Mouse (Mus musculus) urinary bladder, postnatal 36 days (tissue): ENCODE measurements around the gene B4galt5.

ENCODE experiments used
- DNase-seq, 2 experiments: peaks; one replicate each; pipeline ENCODE4 v3.0.0; 2022; ENCODE audit warnings: low spot score in 2 of 2, mixed read lengths in 1 of 2

The B4galt5 gene

DNA sequence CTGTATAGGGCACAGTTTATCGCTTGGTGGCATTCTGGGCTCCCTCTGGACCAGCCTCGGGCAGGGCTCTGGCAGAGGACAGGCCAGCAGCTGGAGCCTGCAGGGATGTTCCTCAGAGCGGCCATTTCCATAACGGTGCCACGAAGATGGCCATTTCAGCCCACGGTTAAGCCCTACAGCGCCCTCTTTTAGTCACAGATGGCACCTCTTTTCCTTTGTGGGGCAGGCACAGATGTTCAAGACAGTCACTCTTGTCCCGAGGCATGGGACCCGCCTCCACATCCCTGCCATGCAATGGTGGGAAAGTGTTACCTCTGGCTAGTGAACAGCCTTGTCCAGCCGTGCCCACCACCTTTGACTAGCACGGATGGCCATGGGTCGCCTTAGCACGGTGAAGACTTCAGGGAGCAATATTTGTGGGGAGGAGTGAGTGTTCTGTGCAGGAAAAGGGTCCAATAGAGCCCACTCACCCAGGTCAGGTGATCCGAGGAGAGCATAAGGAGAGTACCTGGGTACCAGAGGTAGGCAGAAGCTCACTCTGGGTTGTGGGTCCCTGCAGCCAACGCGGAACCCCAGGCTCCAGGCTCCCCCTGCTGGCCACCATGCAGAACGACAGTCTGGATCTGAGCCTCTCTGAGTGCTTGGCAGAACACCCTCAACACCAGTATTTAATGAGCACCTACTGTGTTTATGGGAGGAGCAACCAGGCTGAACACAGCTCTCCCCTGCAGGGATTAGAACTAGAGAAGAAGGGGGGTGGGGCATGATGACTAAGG, 70.0 kb downstream of the B4galt5 start:
- DNase-seq: peak in 1 of 2 experiments; percentile 59

DNA sequence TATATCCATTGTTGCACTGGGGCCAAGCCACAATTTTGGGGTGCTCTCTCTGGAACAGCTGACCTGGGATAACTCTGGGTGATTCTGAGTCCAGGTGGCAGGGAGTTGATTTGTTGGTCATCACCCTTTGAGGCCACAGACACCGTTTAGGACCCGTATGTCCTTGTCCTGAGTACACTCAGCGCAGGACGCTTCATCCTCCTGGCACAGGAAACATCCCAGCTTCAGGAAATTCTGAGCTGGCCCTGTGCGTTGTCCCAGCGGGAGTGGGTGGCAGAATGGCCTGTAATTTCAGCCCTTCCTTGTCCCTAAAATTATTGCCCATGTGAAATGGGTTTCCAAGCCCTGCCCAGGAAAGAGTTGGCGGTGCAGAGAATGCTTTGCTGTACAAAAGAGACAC, 71.0 kb downstream of the B4galt5 start:
- peak in 1 of 2 experiments; percentile 0 for DNase-seq

DNA sequence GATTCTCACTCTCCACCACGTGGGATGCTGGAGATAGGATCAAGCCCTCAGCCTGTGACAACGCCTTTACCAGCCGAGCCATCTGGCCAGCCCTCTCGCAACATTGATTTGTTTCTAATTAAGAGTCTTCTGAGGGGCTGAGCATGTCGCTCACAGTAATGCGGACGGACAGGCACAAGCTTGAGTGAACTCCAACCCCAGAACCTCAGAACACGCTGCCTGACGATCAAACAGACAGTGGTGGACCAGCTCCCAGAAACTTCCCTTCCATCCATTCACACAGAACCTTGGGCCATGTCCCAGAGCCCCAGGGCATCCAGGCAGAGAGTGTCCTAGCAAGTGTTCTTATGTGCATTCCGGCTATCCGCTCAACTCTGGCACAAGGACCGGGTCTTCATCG, 72.0 kb downstream of the B4galt5 start:
- peak in 1 of 2 experiments; percentile 0 for DNase-seq

DNA sequence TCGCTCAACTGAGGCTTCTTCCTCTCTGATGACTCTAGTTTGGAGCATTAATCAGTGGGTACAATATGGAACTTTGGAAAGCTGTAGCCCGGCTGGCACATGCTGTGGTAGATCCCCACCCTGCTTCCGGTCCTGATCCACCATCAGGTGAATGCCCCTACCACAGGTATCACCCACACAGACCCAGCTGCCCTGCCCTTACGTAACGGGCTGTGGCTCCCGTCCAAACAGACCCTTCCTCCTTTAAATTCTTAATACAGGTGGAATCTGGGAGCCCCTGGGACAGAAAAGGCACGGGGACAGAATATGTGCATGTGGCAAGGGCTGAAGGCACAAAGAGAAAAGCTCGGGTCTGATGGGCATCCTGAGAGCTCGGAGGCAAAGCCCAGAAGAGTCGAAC, 73.1 kb downstream of the B4galt5 start:
- DNase-seq: peak in 1 of 2 experiments; percentile 0

DNA sequence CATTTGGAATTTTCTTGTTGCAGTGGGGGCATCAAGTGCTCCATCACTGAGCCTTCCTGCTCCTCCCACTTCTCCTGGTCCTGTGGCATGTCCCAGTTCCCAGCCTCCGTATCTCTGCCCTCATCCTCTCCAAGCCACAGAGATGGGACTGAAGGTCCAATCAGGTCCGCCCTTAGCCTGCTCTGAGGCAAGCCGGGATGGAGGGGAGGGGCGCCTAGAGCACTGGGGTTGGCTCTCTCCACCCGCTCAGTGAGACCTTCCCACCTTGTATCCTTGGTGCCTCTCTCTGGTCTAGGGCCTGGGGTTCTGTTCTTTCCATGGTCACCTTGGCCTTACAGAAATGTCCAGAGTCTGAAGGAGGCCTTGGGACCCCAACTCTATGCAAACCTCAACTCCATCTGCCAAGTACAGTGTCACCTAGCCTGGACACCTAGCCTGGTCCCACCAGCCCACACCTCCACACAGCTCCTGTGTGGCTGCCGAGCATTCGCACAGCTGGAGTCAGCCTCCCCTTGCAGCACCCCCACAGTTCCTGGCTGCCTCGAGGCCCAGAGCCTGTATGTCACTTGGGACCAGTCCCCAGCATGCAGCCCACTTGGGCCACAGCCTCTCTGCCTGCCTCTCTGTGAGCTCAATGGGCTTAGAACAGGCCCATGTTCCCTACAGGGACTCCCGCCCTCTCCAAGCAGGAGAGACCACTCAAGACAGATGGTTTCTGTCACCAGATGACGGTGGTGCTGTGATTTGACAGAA, 74.1 kb downstream of the B4galt5 start:
- DNase-seq: peak in 1 of 2 experiments; percentile 0

DNA sequence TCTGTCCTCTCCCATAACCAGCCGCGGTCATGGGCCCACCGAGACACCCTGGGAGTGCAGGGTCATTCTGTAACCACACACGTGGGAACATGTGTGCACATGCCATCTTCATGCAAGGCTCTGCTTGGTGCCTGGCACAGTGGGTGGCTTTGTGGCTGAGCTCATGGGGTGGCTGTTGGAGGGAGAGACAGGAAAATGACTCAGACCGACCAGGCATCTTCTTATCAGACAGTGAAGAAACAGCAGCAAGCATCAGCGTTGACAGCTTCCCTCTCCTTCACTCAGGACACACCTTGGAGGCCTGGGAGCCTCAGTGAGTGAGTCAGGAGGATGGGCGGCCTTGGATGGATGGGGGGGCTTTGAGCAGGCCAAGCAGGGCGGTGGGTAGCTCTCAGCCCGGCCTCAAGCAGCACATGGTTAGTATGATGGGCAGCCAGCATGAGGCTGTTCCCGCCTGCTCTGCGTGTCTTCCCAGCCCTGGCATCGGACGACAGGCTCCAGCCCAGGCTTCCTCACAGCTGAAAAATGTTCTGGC, 75.7 kb downstream of the B4galt5 start:
- peak in 1 of 2 experiments; percentile 0 for DNase-seq

DNA sequence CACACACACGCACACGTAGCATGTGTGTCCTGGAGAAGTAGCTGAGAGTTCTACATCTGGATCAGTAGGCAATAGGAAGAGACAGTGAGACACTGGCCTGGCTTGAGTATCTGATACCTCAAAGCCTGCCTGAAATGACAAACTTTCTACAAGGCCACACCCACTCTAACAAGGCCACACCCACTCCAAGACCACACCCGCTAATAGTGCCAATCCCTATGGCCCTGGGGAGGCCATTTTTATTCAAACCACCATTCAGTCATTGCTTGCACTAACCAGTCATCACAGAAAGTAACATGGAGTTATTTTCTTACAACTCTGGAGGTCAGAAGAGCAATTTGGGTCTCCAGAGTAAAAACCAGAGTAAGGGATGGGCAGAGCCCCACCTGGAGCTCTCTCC, 76.3 kb downstream of the B4galt5 start:
- peak in 1 of 2 experiments; percentile 0 for DNase-seq

DNA sequence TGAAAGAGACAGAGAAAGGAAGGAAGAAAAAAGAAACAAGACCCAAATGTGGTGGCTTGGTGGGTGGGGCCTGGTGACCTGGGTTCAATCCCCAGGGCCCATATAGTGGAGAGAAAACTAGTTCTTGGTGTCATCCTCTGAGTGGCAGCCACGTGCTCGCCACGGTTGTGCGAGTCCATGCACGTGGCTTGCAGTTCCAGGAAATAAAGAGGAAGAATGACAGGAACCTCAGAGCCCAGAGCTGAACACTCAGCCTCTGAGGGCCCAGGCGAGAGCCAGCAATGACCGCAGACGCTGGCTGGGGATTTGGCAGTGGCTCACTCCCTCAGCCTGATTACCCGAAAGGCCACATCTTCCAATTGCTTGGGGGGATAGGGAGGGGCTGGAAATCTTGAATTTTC, 77.9 kb downstream of the B4galt5 start:
- DNase-seq: peak in 1 of 2 experiments; percentile 39

DNA sequence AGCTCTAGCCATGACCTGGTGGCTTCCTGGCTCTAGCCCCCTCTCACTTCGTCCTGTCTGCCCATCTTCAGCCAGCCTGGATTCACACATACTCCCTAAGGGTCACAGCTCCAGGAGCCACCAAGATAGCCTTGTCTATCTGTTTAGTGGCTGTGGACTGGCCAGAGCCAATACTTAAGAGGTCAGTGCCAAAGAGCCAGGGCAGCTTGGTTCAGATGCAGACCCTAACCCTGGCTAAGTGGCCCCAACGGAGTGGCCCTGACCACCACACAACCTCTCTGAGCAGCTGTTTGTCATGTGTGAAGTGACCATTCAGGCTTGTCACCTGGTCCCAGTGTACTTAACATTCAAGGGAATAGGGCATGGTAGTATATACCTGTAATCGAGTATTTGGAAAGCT, 78.5 kb downstream of the B4galt5 start:
- DNase-seq: no peak

DNA sequence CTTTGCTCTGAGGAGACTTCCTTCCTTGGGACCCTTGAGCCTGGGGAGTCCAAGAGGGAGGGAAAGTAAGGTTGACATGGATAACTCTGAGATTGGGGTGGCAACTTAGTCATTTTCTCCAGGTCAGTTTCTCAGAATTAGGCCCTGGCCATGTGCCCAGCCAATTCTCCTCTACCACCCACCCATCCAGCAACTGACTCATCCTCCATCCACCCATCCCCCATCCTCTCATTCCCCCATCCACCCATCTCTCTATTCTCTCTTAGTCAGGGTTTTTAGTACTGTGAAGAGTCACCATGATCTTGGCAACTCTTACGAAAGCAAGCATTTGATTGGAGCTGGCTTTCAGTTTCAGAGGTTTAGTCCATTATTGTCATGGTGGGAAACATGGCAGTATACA, 80.3 kb downstream of the B4galt5 start:
- DNase-seq: no peak

DNA sequence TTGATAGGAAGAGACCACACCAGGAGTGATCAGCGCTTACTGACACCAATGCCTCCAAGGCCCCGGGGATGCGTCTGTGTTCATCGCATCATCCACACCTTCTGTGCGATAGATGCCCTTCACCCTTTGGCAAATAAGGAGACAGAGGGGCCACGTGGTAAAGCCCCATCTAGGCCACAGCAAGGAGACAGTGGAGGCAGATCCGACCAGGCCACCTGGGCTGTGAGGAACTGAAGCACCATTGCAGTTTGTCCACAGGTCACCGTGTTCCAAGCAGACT, 80.6 kb downstream of the B4galt5 start:
- no peak for DNase-seq

DNA sequence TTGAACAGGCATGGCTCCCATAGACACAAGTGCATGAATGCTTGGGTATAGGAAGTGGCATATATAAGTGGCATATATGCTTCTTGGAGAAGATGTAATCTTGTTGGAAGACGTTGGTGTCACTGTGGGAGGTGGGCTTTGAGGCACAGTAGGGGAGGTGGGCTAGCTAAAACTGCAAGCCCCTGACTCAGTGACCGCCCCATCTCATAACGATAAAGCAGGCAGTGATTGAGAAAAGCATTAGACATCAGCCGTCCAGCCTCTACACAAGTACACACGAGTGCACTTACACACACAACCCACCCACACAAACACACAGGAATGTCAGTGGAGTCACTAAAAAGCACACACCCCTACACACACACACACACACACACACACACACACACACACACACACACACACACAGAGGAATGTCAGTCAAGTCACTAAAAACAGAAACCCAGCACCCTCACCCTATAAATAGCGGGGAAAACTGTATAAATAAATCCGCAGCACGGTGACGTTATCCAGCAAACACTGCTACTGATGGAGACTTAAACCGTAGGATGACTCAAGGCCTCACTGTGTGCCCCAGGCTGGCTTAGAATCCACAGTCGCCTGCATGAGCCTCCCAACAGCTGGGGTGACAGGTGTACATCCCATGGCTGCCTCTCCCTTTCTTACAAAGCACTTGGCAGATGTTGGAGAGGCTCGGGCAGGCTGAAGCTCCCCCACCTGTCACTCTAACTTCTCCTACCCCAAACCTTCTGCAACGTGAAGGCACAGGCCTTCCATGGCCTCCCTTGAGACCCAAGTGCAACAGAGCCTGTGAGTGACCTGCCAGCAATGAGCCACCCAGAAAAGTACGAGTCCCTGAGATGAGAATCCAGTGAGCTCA, 81.2 kb downstream of the B4galt5 start:
- DNase-seq: no peak

DNA sequence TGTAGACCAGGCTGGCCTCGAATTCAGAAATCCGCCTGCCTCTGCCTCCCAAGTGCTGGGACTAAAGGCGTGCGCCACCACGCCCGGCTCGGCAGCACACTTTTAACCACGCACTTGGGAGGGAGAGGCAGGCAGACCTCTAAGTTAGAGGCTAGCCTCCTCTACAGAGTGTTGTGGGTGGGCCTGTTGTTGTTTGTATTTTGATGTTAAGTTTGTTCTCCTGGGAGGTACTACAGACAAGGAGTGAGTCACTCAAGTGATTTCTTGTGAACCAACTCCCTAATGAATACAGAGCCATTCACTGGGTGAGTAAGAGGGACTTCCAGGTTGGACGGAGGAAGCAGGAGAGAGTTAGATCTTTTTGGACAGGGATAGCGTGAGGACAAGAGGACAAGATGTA, 82.8 kb downstream of the B4galt5 start:
- DNase-seq: no peak

DNA sequence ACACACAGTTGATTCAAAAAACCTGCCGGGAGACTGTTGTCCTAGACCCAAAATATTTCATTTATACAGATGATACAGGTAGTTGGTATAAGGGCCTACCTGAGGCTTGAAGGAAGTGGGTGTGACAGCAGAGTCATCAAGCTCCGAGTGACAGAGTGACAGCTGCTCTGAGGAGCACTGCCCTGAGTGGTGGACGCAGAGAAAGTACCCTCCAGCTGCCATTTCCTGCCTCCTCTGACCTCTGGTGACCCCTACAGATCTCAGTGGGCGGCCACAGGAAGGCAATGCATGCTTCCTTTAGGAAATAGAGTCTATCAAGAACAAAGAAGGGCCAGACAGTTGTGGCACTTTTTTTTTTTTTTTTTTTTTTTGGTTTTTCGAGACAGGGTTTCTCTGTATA, 83.2 kb downstream of the B4galt5 start:
- DNase-seq: no peak

DNA sequence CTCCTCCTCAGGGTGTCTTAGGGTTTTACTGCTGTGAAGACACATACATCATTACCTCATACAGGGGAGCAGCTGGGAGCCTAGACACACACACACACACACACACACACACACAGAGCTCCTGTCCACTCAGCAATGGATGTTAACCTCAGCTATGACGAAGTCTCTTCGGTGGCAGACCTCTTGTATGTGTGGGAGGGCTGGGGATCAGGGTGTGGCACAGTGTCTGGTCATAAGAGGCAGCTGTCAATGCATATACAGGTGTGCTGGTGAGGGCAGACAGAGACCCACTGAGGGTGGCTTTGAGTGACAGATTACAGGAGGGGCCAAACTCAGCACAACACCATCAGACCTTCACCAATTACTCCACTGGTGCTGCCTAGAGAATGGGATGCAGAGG, 84.0 kb downstream of the B4galt5 start:
- no peak for DNase-seq

DNA sequence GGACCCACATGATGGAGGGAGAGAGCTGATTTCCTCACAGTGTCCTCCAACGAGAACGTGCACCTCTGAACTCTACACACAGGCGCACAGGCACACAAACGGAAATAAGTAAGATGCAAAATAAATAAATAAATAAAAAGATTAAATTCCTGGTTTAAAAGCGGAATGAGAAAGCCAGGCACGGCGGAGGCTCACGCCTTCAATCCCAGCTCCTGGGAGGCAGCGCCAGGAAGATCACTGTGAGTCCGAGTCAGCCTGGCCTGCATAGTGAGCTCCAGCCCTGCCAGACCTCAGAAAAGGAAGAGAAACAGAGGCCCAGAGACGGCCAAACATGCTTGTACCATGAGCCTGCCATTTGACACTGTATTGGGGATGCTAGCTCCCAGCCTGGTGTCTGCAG, 85.1 kb downstream of the B4galt5 start:
- DNase-seq: no peak

DNA sequence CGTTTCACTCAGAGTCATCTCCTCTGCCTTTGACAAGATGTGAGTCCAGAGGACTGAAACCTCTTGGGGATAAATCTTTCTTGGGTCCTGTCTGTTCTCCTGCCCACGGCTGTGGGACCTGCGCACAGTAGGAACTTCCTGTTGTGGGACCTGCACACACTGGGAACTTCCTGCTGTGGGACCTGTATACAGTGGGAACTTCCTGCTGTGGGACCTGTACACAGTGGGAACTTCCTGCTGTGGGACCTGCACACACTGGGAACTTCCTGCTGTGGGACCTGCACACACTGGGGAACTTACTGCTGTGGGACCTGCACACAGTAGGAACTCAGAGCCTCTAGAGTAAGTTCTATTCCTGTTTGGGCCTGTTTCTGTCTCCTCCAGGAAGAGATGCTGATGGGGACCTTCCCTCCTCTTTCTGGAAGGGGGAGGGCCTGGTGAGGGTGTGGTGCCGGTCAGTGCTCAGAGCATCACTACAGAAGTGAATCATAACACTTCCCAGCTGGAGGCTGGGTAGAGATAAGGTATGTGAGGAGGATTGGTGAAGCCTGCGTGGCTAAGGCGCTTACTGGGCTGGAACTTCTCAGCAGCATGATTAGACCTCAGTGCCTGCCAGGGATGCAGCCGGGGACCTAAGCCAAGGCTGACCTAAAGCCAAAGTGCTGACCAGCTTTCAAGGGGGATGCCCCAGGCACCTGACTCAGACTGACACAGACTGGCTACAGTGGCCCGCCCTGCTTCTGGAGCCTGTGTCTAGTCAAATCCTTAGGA, 85.8 kb downstream of the B4galt5 start:
- DNase-seq: peak in 1 of 2 experiments; percentile 71

DNA sequence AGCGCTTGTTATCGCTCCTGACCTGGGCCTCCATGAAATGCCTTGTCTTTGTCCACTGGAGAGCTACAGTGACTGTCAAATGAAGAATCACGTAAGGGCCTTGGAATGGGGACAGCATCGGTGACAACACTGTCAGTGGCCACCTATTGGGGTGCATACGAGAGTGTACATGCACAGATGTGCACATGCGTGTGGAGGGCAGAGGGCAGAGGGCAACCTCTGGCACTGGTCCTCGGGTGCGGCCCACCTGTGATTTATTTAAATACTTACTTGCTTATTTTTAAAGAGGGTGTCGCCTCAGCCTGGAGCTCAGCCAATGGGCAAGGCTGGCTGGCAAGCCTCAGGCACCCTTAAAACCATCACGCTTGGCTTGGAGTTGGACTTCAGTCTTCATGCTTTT, 86.5 kb downstream of the B4galt5 start:
- DNase-seq: no peak

DNA sequence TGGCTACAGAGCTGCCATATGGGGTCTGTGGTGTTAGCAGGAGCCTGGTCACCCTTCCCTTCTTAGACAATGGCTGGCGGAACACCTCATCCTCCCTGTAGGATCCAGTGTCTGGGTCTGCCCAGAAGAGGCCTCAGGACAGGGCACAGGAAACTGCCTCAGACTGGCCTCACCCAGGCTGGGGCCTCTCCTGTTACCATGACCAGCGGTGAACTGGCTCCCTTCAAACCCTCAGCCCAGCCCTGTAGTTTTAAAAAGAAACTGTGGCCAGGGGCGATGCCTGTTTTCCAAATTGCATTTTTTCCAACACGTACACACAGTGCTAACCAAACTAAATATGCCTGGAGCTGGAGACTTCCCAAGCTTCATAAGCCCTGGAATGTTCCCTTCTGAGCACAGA, 87.9 kb downstream of the B4galt5 start:
- DNase-seq: no peak

DNA sequence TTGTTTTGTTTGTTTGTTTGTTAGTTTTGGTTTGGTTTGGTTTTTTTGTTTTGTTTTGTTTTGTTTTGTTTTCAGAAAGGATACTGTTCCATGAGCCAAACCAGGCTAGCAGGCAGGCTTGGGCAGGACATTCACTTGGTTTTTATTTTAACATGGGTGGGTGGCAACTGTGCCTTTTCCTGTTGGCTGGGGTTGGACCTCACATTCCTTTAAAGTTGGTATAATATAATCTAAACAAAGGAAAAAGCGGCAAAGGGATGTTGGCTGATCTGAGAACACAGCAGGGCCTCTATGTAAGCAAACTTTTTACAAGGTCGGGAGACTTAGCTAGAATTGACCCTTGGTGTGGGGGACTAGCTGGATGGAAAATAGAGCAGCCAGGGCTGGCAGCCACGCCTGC, 91.2 kb downstream of the B4galt5 start:
- no peak for DNase-seq

DNA sequence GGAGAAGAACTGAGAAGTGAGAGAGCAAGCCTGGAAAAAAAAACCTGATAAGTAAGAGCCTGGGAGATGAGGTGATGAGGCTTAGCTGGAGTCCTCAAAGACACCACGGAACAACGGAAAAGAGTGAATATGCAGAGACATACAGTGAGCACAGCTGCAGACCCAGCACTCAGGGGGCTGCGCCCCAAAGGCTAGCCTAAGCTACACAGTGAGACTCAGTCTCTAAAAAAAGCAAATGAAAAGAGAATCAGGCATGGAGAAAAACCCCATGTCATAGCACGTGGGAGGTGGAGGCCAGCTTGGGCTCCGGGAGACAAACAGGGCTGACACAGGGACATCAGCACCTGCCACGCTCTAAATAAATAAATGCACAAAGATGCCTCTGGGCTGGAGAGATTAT, 94.2 kb downstream of the B4galt5 start:
- DNase-seq: no peak
